Comparison of ENCODE assay signal across 29 mouse cellular contexts in genomic region chr9:110706784-110707183, GRCm38 (mm10). TPM values are rescaled to one million over a fixed set of nuclear protein-coding genes. Genes with fewer than 3 reads are reported as not detected.
DNase-seq lines count a peak whose midpoint lies in the region; ATAC-seq and TF ChIP-seq lines count a peak whose summit lies in the region.
"Had no signal": no experiment of that assay in that cellular context is flagged by ENCODE, and none has a peak within 500 bp of the region (broad histone marks: within the 10 kb centered on the region; RNA-seq: fewer than 3 reads in every experiment).

No protein-coding gene starts in this region.

- no peak for DNase-seq in stomach, postnatal 0 days (ENCODE audit: low spot score)
- DNase-seq in splenic B cell, adult 2 months (ENCODE audit: low read depth, low spot score): peak; percentile 62
- DNase-seq in kidney, adult 2 months: no peak
- no peak for DNase-seq in heart, postnatal 10 days
- DNase-seq: adrenal gland, postnatal 14 days; cerebellum, postnatal 14 days; embryo, embryonic 11 days; gastrocnemius, postnatal 36 days; kidney, adult 11 months; kidney, postnatal 4 days; liver; thymus, adult 2 months; thymus, postnatal 4 days had no signal

- H3K4me3 ChIP-seq in intestine, postnatal 0 days (ENCODE audit: low read depth, low read length): no peak overlapping the region
- no peak overlapping the region for H3K4me3 ChIP-seq in intestine, embryonic 16.5 days (ENCODE audit: low read length)
- H3K4me3 ChIP-seq in stomach, embryonic 16.5 days (replicated peaks; ENCODE audit: low read length): no peak overlapping the region
- H3K4me3 ChIP-seq in stomach, postnatal 0 days (ENCODE audit: low read depth, low read length): no peak overlapping the region
- H3K4me3 ChIP-seq in kidney, adult 2 months (ENCODE audit: insufficient read depth, low read depth, low read length): no peak overlapping the region
- H3K4me3 ChIP-seq: embryonic facial prominence, embryonic 13.5 days; erythroblast, embryonic 14.5 days; forebrain, embryonic 12.5 days; limb, embryonic 10.5 days; neural tube, embryonic 15.5 days; stomach, embryonic 15.5 days had no signal

- TF ChIP-seq POLR2A in kidney, adult 2 months (IDR thresholded peaks at IDR 0.05; ENCODE audit: low read depth, low read length): no peak

- no peak overlapping the region for H3K9ac ChIP-seq in intestine, postnatal 0 days (ENCODE audit: low read depth, low read length)
- H3K9ac ChIP-seq in intestine, embryonic 16.5 days (ENCODE audit: low read depth, low read length): no peak overlapping the region
- peak overlapping the region; percentile 35; the same call in 1 of the 2 replicates for H3K9ac ChIP-seq in stomach, embryonic 16.5 days (ENCODE audit: low read length)
- H3K9ac ChIP-seq in stomach, postnatal 0 days (ENCODE audit: low read length): no peak overlapping the region
- H3K9ac ChIP-seq: embryonic facial prominence, embryonic 13.5 days; forebrain, embryonic 12.5 days; neural tube, embryonic 15.5 days; stomach, embryonic 15.5 days had no signal

- H3K36me3 ChIP-seq in intestine, postnatal 0 days (ENCODE audit: control insufficient read depth, insufficient read depth): peaks cover 20% of the 10 kb centered on the region; the same call in 1 of the 2 replicates
- peaks cover 5% of the 10 kb centered on the region; the same call in 1 of the 2 replicates for H3K36me3 ChIP-seq in intestine, embryonic 16.5 days (ENCODE audit: control insufficient read depth, insufficient read depth, low read length)
- no peaks in the 10 kb centered on the region; the same call in 1 of the 2 replicates for H3K36me3 ChIP-seq in stomach, embryonic 16.5 days (ENCODE audit: control insufficient read depth, insufficient read depth, low read length)
- peaks cover 4% of the 10 kb centered on the region; the same call in 1 of the 2 replicates for H3K36me3 ChIP-seq in stomach, postnatal 0 days (ENCODE audit: control insufficient read depth, insufficient read depth, low read length)
- H3K36me3 ChIP-seq in splenic B cell, adult 2 months (ENCODE audit: control insufficient read depth, insufficient read depth, low read length, poor library complexity, severe bottlenecking): peaks cover 6% of the 10 kb centered on the region
- H3K36me3 ChIP-seq in kidney, adult 2 months (ENCODE audit: control insufficient read depth, insufficient read depth, low read length): no peaks in the 10 kb centered on the region

- H3K4me1 ChIP-seq in intestine, postnatal 0 days (replicated peaks; ENCODE audit: control insufficient read depth, insufficient read depth, low read length): peaks cover 4% of the 10 kb centered on the region; the same call in 1 of the 2 replicates
- peaks cover 27% of the 10 kb centered on the region for H3K4me1 ChIP-seq in intestine, embryonic 16.5 days (ENCODE audit: control insufficient read depth, insufficient read depth, low read length)
- H3K4me1 ChIP-seq in stomach, embryonic 16.5 days (ENCODE audit: control insufficient read depth, insufficient read depth, low read length): peaks cover 16% of the 10 kb centered on the region; the same call in 1 of the 2 replicates
- H3K4me1 ChIP-seq in stomach, postnatal 0 days (replicated peaks; ENCODE audit: control insufficient read depth, insufficient read depth): no peaks in the 10 kb centered on the region
- H3K4me1 ChIP-seq in kidney, adult 2 months (ENCODE audit: control insufficient read depth, insufficient read depth, low read length): peaks cover 3% of the 10 kb centered on the region; the same call in 1 of the 2 replicates
- H3K4me1 ChIP-seq: forebrain, embryonic 12.5 days had no signal

- H3K27me3 ChIP-seq in intestine, postnatal 0 days (replicated peaks; ENCODE audit: control insufficient read depth, insufficient read depth, low read length): no peaks in the 10 kb centered on the region
- H3K27me3 ChIP-seq in intestine, embryonic 16.5 days (replicated peaks; ENCODE audit: control insufficient read depth, insufficient read depth, low read length): no peaks in the 10 kb centered on the region
- no peaks in the 10 kb centered on the region for H3K27me3 ChIP-seq in stomach, embryonic 16.5 days (ENCODE audit: control insufficient read depth, insufficient read depth, low read length)
- no peaks in the 10 kb centered on the region for H3K27me3 ChIP-seq in stomach, postnatal 0 days (ENCODE audit: control insufficient read depth, insufficient read depth, low read length)
- no peaks in the 10 kb centered on the region for H3K27me3 ChIP-seq in splenic B cell, adult 2 months (ENCODE audit: control insufficient read depth, insufficient read depth, low read length, poor library complexity, severe bottlenecking)
- no peaks in the 10 kb centered on the region for H3K27me3 ChIP-seq in kidney, adult 2 months (replicated peaks; ENCODE audit: control insufficient read depth, insufficient read depth, low read length)
- H3K27me3 ChIP-seq: embryonic facial prominence, embryonic 13.5 days; forebrain, embryonic 12.5 days; neural tube, embryonic 15.5 days; stomach, embryonic 15.5 days had no signal

- intact Hi-C loops in heart, postnatal 10 days (cut with DNase I): loop anchor here (5.0 kb wide), 3 partner anchors 34 to 294 kb away; partner anchors contain the start of gene Nbeal2

- ATAC-seq in intestine, postnatal 0 days: no peak
- ATAC-seq in intestine, embryonic 16.5 days: no peak
- no peak for ATAC-seq in stomach, embryonic 16.5 days (ENCODE audit: insufficient read depth, low FRiP score)
- ATAC-seq in stomach, postnatal 0 days (ENCODE audit: low FRiP score, low TSS enrichment): no peak
- ATAC-seq in hematopoietic stem cell, adult 5-6 weeks (replicated peaks in 1 of 2; ENCODE audit: insufficient read depth in 1 of 2, low FRiP score in 2 of 2, low TSS enrichment in 1 of 2, low read depth in 1 of 2, poor library complexity in 2 of 2, severe bottlenecking in 2 of 2): peak; percentile 59 to 68
- ATAC-seq: activated CD4-positive, CD25-positive, alpha-beta regulatory T cell, adult 4 months; hindbrain, postnatal 0 days; lung, postnatal 0 days; midbrain, embryonic 16.5 days had no signal

- no peak overlapping the region for H3K27ac ChIP-seq in intestine, postnatal 0 days (ENCODE audit: low read depth, low read length)
- H3K27ac ChIP-seq in intestine, embryonic 16.5 days (ENCODE audit: low read length): no peak overlapping the region
- no peak overlapping the region; the same call in 1 of the 2 replicates for H3K27ac ChIP-seq in stomach, embryonic 16.5 days (ENCODE audit: low read length)
- no peak overlapping the region for H3K27ac ChIP-seq in stomach, postnatal 0 days (replicated peaks)
- H3K27ac ChIP-seq in kidney, adult 2 months (ENCODE audit: insufficient read depth, low read depth, low read length): no peak overlapping the region
- H3K27ac ChIP-seq: embryonic facial prominence, embryonic 13.5 days; forebrain, embryonic 12.5 days; hindbrain, postnatal 0 days; limb, embryonic 10.5 days; neural tube, embryonic 15.5 days; stomach, embryonic 15.5 days had no signal

- 82% methylated on average over 5 of the region's 5 CpGs for WGBS in intestine, postnatal 0 days
- WGBS in intestine, embryonic 16.5 days: 78% methylated on average over 5 of the region's 5 CpGs
- WGBS in stomach, embryonic 16.5 days: 72% methylated on average over 5 of the region's 5 CpGs
- WGBS in stomach, postnatal 0 days: 65% methylated on average over 5 of the region's 5 CpGs
- 73% methylated on average over 5 of the region's 5 CpGs for WGBS in kidney, adult 2 months

- H3K9me3 ChIP-seq in intestine, postnatal 0 days (ENCODE audit: control insufficient read depth): no peaks in the 10 kb centered on the region
- H3K9me3 ChIP-seq in intestine, embryonic 16.5 days (ENCODE audit: control insufficient read depth, low read length): no peaks in the 10 kb centered on the region
- no peaks in the 10 kb centered on the region for H3K9me3 ChIP-seq in stomach, embryonic 16.5 days (replicated peaks; ENCODE audit: control insufficient read depth, low read length)
- no peaks in the 10 kb centered on the region for H3K9me3 ChIP-seq in stomach, postnatal 0 days (ENCODE audit: control insufficient read depth, low read length)
- H3K9me3 ChIP-seq: embryonic facial prominence, embryonic 13.5 days; forebrain, embryonic 12.5 days; G1E; limb, embryonic 10.5 days; neural tube, embryonic 15.5 days; stomach, embryonic 15.5 days had no signal

- H3K4me2 ChIP-seq in intestine, postnatal 0 days (replicated peaks; ENCODE audit: low read depth): no peak overlapping the region
- no peak overlapping the region for H3K4me2 ChIP-seq in intestine, embryonic 16.5 days (ENCODE audit: low read depth, low read length)
- H3K4me2 ChIP-seq in stomach, embryonic 16.5 days (ENCODE audit: low read depth, low read length): no peak overlapping the region
- no peak overlapping the region for H3K4me2 ChIP-seq in stomach, postnatal 0 days (replicated peaks; ENCODE audit: low read depth)
- H3K4me2 ChIP-seq: embryonic facial prominence, embryonic 13.5 days; forebrain, embryonic 12.5 days; neural tube, embryonic 15.5 days; stomach, embryonic 15.5 days had no signal

- TF ChIP-seq CTCF in intestine, postnatal 0 days (IDR thresholded peaks at IDR 0.05; ENCODE audit: low read depth): peak; percentile 5; the same call in 1 of the 2 replicates
- no peak for TF ChIP-seq CTCF in stomach, postnatal 0 days (IDR thresholded peaks at IDR 0.05; ENCODE audit: low read depth)
- no peak for TF ChIP-seq CTCF in kidney, adult 2 months (conservative IDR thresholded peaks at IDR 0.05; ENCODE audit: insufficient read depth, insufficient read length, low read depth, low read length)

- no peak for TF ChIP-seq EP300 in stomach, postnatal 0 days (optimal IDR thresholded peaks at IDR 0.05)

RNA-seq across cellular contexts. Expression of gene Myl3, which starts 34.9 kb away (rescaled TPM):
- polyA plus RNA-seq in intestine, postnatal 0 days (2015; fragmentation: Nextera tagmentation; extraction: Ambion mirVana): 0.16 TPM in 1 of 2 replicates, not detected in the other
- polyA plus RNA-seq in intestine, embryonic 16.5 days (2015; fragmentation: Nextera tagmentation; extraction: Ambion mirVana): 0.67 and 0.71 TPM in 2 replicates
- 0.59 and 12.9 TPM in 2 replicates for polyA plus RNA-seq in stomach, embryonic 16.5 days (2015; fragmentation: Nextera tagmentation; extraction: Ambion mirVana)
- polyA plus RNA-seq in stomach, postnatal 0 days (2015; fragmentation: Nextera tagmentation; extraction: Ambion mirVana): 0.11 and 0.27 TPM in 2 replicates
- total RNA-seq in hematopoietic stem cell, adult 5-6 weeks (2017): not detected in 2 replicates
- 1.6 and 11.5 TPM in 2 replicates for polyA plus RNA-seq in kidney, adult 2 months (2012; rRNA removed)
- total RNA-seq in heart, postnatal 10 days (2021): over 10,000 TPM; 11,120 to 11,825 TPM
- total RNA-seq: G1E; hindbrain, postnatal 0 days had no signal
- polyA plus RNA-seq: activated CD4-positive, CD25-positive, alpha-beta regulatory T cell, adult 4 months; erythroblast, embryonic 14.5 days; G1E; small intestine, adult 2 months had no signal

RNA-seq across cellular contexts. Expression of gene Pth1r, which starts 40.2 kb away (rescaled TPM):
- polyA plus RNA-seq in intestine, postnatal 0 days (2015; fragmentation: Nextera tagmentation; extraction: Ambion mirVana): 8.9 and 9.1 TPM in 2 replicates
- 15.4 and 16.4 TPM in 2 replicates for polyA plus RNA-seq in intestine, embryonic 16.5 days (2015; fragmentation: Nextera tagmentation; extraction: Ambion mirVana)
- 17.5 and 17.9 TPM in 2 replicates for polyA plus RNA-seq in stomach, embryonic 16.5 days (2015; fragmentation: Nextera tagmentation; extraction: Ambion mirVana)
- polyA plus RNA-seq in stomach, postnatal 0 days (2015; fragmentation: Nextera tagmentation; extraction: Ambion mirVana): 10.5 and 10.6 TPM in 2 replicates
- total RNA-seq in hematopoietic stem cell, adult 5-6 weeks (2017): 1.1 TPM in 1 of 2 replicates, not detected in the other
- 740 and 847 TPM in 2 replicates for polyA plus RNA-seq in kidney, adult 2 months (2012; rRNA removed)
- total RNA-seq in heart, postnatal 10 days (2021): 10 to 100 TPM; 11.5 to 13.4 TPM
- total RNA-seq: G1E had no signal
- polyA plus RNA-seq: activated CD4-positive, CD25-positive, alpha-beta regulatory T cell, adult 4 months; erythroblast, embryonic 14.5 days had no signal

RNA-seq across cellular contexts. Expression of gene Ccdc12, which starts 50.5 kb away (rescaled TPM):
- polyA plus RNA-seq in intestine, postnatal 0 days (2015; fragmentation: Nextera tagmentation; extraction: Ambion mirVana): 122 and 124 TPM in 2 replicates
- 168 and 188 TPM in 2 replicates for polyA plus RNA-seq in intestine, embryonic 16.5 days (2015; fragmentation: Nextera tagmentation; extraction: Ambion mirVana)
- polyA plus RNA-seq in stomach, embryonic 16.5 days (2015; fragmentation: Nextera tagmentation; extraction: Ambion mirVana): 148 and 153 TPM in 2 replicates
- polyA plus RNA-seq in stomach, postnatal 0 days (2015; fragmentation: Nextera tagmentation; extraction: Ambion mirVana): 139 and 144 TPM in 2 replicates
- 89.4 and 111 TPM in 2 replicates for total RNA-seq in hematopoietic stem cell, adult 5-6 weeks (2017)
- polyA plus RNA-seq in kidney, adult 2 months (2012; rRNA removed): 95.9 and 125 TPM in 2 replicates
- 10 to 100 TPM; 69.6 to 78.9 TPM for total RNA-seq in heart, postnatal 10 days (2021)

RNA-seq across cellular contexts. Expression of gene Nbeal2, which starts 52.8 kb away (rescaled TPM):
- polyA plus RNA-seq in intestine, postnatal 0 days (2015; fragmentation: Nextera tagmentation; extraction: Ambion mirVana): 1.0 and 1.3 TPM in 2 replicates
- polyA plus RNA-seq in intestine, embryonic 16.5 days (2015; fragmentation: Nextera tagmentation; extraction: Ambion mirVana): 4.0 and 4.2 TPM in 2 replicates
- 10.9 and 12.1 TPM in 2 replicates for polyA plus RNA-seq in stomach, embryonic 16.5 days (2015; fragmentation: Nextera tagmentation; extraction: Ambion mirVana)
- 5.7 and 6.2 TPM in 2 replicates for polyA plus RNA-seq in stomach, postnatal 0 days (2015; fragmentation: Nextera tagmentation; extraction: Ambion mirVana)
- 38.0 and 61.7 TPM in 2 replicates for total RNA-seq in hematopoietic stem cell, adult 5-6 weeks (2017)
- polyA plus RNA-seq in kidney, adult 2 months (2012; rRNA removed): 41.6 and 49.2 TPM in 2 replicates
- total RNA-seq in heart, postnatal 10 days (2021): 1 to 10 TPM; 8.3 to 8.7 TPM

Comparison
In these comparisons a context has a peak if more than half of its experiments do, and no peak if none do; other contexts are left out.
1. ATAC-seq: peak in hematopoietic stem cell, adult 5-6 weeks (2 of 2); none in intestine, postnatal 0 days (single experiment), intestine, embryonic 16.5 days (single experiment), stomach, embryonic 16.5 days (single experiment) and stomach, postnatal 0 days (single experiment).
2. RNA of gene Pth1r, which starts 40.2 kb away (polyA plus RNA-seq): 740 to 847 TPM in kidney, adult 2 months; 17.5 to 17.9 TPM in stomach, embryonic 16.5 days, 15.4 to 16.4 TPM in intestine, embryonic 16.5 days, 10.5 to 10.6 TPM in stomach, postnatal 0 days and 8.9 to 9.1 TPM in intestine, postnatal 0 days; every median in the first group is over 10 times any median in the second.